Mouse (Mus musculus) cerebellum, adult 11-12 months (tissue): ENCODE data around the gene Trim44.

Source experiments
- DNase-seq: peaks from one replicate; pipeline ENCODE4 v3.0.0; 2022

The Trim44 gene

DNA sequence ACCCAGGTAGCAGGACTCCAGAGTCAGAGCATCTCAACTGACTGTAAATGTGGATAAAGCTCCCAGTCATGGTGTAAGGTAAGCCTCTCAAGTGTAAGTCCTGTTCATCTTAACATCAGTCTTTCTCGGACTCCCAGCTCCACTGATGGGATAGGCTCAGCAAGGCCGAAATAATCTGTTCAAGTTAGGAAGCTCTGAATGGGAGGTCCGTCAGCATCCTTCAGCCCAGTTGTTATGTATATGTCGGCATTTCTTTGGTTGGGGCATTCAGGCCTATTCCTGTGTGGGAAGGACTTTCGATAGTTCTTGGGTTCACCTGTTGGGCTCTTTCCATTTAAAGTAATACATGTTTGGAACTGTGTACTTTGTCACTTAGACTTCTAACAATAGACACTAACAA is 3.6 kb downstream of the Trim44 start:
- no peak for DNase-seq

GRCm38 (mm10) chr2:102403306-102403705 is 4.3 kb downstream of the Trim44 start:
- DNase-seq = no peak

DNA sequence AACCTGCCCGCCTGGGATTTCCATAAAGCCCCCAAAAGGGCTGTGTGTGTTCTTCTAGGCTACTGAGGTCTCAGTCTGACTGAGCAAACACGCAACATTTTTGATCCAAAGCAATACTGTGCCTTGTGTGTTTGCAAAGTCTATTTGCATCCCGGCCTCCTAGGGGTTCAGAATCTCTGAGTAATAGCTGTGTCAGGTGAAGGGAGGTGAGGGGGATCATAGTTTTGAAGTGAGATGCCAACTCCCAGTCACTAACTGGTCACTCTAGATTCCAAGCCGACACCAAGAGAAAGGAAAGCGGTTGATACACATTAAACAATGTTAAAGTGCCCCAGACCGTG is 6.3 kb downstream of the Trim44 start:
- no peak for DNase-seq

DNA sequence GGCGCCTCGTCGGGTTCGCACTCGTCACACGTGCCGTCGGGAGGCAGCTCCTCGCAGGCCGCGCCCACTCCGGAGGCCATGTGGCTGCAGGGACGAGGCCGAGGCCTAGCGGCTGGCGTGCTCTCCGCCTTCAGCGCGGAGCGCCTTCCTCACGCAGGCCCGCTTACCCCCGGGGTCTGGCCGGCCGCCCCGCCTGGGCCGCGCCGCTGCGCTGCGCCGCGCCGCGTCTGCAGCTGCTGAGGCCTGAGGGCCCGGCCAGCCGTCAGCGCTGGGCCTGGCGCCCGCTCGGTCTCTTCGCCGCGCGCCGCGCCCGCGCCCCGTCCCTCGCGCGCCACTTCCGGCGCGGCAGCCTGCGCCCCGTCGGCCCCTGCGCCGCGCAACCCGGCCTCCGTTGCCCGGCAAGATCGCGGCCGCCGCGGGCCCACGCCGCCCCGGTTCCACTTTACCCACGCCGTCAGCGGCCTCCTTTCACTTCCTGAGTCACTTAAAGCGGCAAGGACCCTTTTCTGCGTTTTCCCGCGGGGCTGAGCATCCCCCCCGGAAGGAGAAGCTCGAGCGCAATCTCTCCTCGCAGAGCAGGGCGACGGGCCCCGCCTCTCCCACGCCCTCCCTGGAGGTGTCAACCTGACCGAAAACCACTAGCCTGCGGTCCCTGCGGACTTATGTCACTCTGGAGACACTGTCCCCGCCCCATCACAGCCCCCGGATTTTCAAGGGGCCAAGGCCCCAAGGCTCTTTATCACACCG is 6.8 kb downstream of the Trim44 start:
- peak; percentile 89 for DNase-seq

- peak; percentile 32 for DNase-seq
These were observed 7.6 kb downstream of the Trim44 start for GRCm38 (mm10) chr2:102399864-102400604.

- no peak for DNase-seq
These were observed 11.1 kb downstream of the Trim44 start for GRCm38 (mm10) chr2:102396493-102396892.

- no peak for DNase-seq
These were observed 14.2 kb downstream of the Trim44 start for GRCm38 (mm10) chr2:102393457-102393856.

- DNase-seq = no peak
These were observed 22.2 kb downstream of the Trim44 start for GRCm38 (mm10) chr2:102385328-102385902.

DNA sequence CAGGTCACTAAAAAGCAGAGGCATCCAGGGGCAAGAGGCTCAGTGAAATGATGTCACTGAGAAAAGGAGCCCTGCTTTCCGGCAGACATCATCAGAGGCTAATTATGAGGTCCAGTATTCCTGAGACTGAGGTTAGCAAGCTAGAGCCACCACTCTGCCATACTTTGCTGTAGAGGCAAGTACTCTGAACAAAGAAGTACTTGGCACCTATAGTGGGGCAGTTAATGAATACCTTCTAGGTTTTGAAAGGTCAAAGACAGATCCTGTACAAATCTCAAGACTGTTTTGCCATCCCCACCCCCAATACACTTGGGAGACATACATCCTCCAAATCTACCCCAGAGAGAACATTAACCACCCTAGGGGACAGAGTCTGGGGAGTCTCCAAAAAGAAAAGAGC is 23.1 kb downstream of the Trim44 start:
- DNase-seq = no peak

DNA sequence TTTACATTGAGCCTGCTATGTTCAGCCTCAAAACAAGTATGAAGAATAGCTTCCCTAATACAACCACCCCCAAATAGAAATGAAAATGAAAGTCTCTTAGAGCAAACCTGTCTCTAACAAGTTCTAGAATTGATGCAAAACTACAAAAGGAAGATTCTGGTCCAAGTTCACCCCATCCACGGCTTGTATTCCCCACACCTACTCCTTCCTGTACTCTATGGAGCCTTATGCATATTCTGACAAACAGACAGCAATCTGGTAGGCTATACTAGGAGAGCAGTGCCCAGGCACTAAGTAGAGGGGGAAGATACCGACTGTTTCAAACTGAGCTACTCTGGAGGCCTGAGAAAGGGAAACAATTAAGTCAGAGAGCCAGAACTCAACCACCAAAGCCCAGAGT is 23.6 kb downstream of the Trim44 start:
- no peak for DNase-seq

DNA sequence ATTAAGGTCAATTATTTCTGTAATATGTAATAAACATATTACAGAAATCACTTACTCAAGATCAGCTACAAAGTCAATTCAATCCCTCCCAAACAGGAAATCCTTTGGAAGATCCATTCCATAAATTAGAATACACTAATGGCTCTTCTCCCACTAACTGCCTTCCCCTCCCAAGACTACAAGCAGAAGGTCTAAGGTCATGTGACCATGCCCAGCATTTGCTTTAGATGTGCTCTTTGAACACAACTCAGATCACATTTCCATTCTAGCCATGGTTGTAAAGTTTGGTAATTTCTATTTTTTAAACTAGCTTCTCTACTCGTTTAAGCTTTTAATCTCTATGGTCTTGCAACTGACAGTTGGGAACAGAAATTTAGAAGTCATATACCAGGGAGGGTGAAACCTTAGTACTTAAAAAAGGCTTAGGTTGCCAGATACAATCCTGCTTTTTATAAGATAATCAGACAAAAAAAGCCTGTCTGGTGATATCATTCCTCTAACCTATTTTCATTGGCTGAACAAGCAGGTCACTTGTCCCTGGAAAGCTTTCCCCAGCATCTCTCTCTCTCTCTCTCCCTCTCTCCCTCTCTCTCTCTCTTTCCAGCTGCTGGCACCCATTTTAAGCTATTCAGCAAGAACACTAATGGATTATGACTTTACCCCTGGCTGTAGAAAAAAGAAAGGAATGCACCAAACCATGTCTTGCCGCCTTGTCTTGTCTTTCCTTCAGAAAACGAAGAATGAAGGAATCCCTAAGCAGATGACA is 24.4 kb downstream of the Trim44 start:
- no peak for DNase-seq

DNA sequence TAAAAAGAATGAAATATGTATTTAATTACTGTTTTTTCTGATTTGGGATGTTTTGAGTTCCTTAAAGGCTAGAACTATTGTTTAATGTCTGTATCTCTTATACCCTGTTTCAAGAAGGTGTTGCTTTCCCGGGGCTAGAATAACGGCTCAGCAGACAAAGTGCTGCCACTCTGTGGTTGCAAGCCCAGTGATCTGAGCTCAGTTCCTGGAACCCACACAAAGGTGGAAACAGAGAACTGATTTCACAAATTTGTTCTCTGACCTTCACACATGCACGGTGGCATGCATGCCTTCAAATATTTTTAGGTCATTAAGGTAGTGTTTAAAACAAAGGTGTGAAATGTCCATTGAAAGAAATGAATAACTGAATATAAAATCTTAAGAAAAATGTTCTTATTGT is 25.1 kb downstream of the Trim44 start:
- DNase-seq = no peak

GRCm38 (mm10) chr2:102380581-102380980 is 27.0 kb downstream of the Trim44 start:
- DNase-seq = no peak

DNA sequence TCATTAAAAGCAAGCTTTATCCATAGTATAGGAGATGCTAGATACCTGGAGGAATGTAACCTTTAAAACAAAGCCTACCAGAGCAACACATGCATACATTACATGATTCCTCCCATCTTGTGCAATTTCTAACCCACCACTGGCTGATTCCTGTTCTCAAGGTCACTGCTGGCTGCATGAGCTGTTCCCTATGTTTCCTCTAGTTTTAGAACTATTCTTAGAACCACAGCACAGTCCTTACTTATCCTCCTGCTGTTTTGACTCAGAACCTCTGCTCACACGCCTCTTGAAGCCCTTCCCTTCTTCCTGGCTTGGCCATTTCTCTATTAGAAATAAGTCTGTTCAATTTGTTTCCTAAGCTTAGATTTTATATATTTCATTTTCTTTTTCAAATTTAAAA is 28.7 kb downstream of the Trim44 start:
- no peak for DNase-seq

GRCm38 (mm10) chr2:102378381-102378780 is 29.2 kb downstream of the Trim44 start:
- no peak for DNase-seq

DNA sequence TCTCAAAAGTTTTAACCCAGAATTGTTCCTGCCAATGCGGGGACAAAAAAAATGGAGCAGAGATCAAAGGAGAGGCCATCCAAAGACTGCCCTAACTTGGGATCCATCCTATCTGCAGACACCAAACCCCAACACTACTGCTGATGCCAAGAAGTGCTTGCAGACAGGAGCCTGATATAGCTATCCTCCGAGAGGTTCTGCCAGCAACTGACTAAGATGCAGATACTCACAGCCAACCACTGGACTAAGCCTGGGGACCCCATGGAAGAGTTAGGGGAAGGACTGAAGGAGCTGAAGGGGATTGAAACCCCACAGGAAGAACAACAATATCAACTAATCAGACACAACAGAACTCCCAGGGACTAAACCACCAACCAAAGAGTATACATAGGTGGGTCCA is 30.3 kb downstream of the Trim44 start:
- DNase-seq = no peak

- peak; percentile 28 for DNase-seq
These were observed 34.1 kb downstream of the Trim44 start for GRCm38 (mm10) chr2:102373406-102374105.

- DNase-seq = no peak
These were observed 34.9 kb downstream of the Trim44 start for GRCm38 (mm10) chr2:102372690-102373089.

DNA sequence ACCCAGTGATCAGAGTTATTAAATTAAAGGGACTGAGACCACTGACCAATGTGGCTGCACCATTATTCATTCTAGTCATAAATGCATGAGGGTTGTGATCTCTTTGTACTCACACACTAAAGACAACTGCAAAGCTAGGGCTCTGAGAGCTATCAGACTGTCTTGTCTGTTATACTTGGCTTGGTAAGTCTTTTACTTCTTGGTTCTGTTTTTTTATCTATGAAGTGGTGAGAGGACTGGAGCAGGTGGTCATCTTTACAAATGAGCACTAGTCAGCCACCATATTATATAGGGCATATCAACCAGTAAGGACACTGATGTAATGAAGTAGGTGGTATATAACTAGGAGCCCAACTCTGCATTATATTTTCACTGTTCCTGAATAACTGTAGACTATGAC is 36.3 kb downstream of the Trim44 start:
- DNase-seq = no peak

DNA sequence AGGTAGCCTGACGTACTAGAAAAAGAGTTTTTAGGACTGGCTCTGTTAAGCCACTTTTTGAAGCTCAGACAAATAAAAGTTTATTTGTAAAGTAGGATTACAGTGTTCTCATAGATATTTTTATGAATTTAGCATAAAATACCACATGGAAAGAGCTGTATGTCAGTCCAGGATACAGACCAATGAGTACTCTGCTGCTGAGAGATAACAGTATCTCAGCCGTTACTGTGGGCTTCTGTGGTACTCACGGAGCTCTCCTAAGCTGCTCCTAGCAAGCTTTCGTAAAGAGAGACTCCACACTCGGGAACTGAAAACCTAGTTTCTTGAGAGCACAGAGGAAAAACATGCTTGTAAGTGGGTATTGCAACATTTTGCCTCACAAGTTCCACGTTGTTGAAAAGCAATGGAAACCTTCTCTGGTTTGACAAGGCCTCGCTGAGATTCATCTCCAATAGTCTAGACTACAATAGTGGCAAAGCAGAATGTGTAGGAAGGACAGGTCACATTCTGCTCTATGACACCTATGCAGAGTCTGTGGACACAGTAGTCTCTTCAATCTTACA is 41.6 kb downstream of the Trim44 start:
- DNase-seq = no peak

DNA sequence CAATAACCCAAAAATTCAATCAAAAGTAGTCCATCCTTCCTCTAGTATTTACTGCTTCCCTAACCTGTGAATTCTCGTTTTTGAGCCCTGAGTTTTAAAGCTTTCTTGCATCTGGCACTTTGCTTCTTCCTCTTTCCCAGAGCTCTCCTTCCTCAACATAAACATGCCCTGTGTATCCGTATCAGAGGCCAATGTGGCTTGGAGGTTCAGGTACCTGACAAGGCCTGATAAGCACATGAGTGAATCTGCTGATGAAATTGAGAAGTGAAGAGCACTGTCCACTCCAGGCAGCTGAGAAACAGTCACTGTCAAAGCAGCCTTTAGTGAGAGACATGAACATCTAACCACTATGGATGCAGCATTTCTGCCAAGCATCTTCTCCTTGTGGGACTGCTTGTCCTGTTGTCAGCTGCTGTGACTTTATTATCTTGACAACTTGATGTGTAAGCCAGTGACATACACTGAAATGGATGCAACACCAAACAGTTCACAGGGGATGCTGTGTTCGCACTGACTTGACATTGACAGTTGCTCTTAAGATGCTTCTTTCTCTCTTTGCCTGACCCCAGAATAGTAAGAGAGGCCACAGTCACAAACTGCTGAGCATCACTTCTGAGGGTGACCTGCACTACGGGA is 42.9 kb downstream of the Trim44 start:
- no peak for DNase-seq
